Mouse (Mus musculus): ENCODE data around the gene Il9.

- peak; percentile 61; the same call in 1 of the 2 replicates for TF ChIP-seq CTCF (IDR thresholded peaks at IDR 0.05; ENCODE audit: extremely low read depth, insufficient read length, insufficient replicate concordance, low read depth, low read length)
- no peak for TF ChIP-seq POLR2A (IDR thresholded peaks at IDR 0.05; ENCODE audit: low read depth, low read length)
These were observed 48.6 kb downstream of the Il9 start for GRCm38 (mm10) chr13:56433466-56433865.
